Mouse (Mus musculus) small intestine, adult 2 months (tissue): Measurements from ENCODE around the gene Klhl22.

ENCODE experiments used
- CTCF ChIP-seq: fragments of 200-500 bp; IDR thresholded peaks from 2 replicates; pipeline ENCODE4 v1.5.1; 2012; ENCODE audit warnings: low read depth, mild to moderate bottlenecking, control low read depth, inconsistent platforms, low read length, moderate library complexity, mixed read lengths; ENCODE audit not compliant: insufficient replicate concordance, insufficient read length; ENCODE audit errors: extremely low read depth
- POLR2A ChIP-seq: fragments of 200-500 bp; IDR thresholded peaks from 2 replicates; pipeline ENCODE4 v1.6.1; 2012; ENCODE audit warnings: low read depth, mild to moderate bottlenecking, control low read depth, inconsistent platforms, low read length, moderate library complexity

GRCm38 (mm10) chr16:17796519-17796918 lies 37.1 kb downstream of the Klhl22 start:
- TF ChIP-seq CTCF (no peak), POLR2A (no peak)
